Mouse (Mus musculus) liver, adult 2 months (tissue): ENCODE results near the gene Gm20388. TPM values are rescaled to one million over a fixed set of nuclear protein-coding genes. Genes with fewer than 3 reads are reported as not detected.
A peak's percentile ranks its signal among the peaks of the same experiment; 100 is the strongest.

Experiments used
- DNase-seq: peaks from one replicate; pipeline ENCODE4 v3.0.0-alpha.2; 2011; ENCODE audit warnings: low read depth, low spot score; ENCODE audit errors: extremely low read depth
- H3K27ac ChIP-seq: fragments of 200-500 bp; replicated peaks from 2 replicates; pipeline ENCODE4 v1.5.1; 2012; ENCODE audit warnings: low read depth, mild to moderate bottlenecking, control low read depth, inconsistent platforms, low read length; ENCODE audit not compliant: insufficient read depth
- H3K27me3 ChIP-seq: fragments of 200-500 bp; 2 replicates; pipeline ENCODE4 v1.6.1; 2012; ENCODE audit warnings: mild to moderate bottlenecking, moderate library complexity, low read length, inconsistent platforms; ENCODE audit not compliant: control insufficient read depth, insufficient read depth
- H3K36me3 ChIP-seq: fragments of 200-500 bp; 2 replicates; pipeline ENCODE4 v1.6.1; 2012; ENCODE audit warnings: low read length, inconsistent platforms; ENCODE audit not compliant: control insufficient read depth, insufficient read depth
- H3K4me1 ChIP-seq: fragments of 200-500 bp; 2 replicates; pipeline ENCODE4 v1.6.1; 2011; ENCODE audit warnings: low read length; ENCODE audit not compliant: control insufficient read depth, insufficient read depth
- H3K4me3 ChIP-seq: fragments of 200-500 bp; 2 replicates; pipeline ENCODE4 v1.5.1; 2011; ENCODE audit warnings: low read depth, mild to moderate bottlenecking, control low read depth, low read length, moderate library complexity; ENCODE audit not compliant: insufficient read depth
- H3K79me2 ChIP-seq: fragments of 200-500 bp; 2 replicates; pipeline ENCODE4 v1.6.1; 2012; ENCODE audit warnings: inconsistent platforms, mild to moderate bottlenecking, low read length, moderate library complexity; ENCODE audit not compliant: control insufficient read depth, insufficient read depth
- H3K9ac ChIP-seq: fragments of 200-500 bp; 2 replicates; pipeline ENCODE4 v1.6.1; 2012; ENCODE audit warnings: low read depth, mild to moderate bottlenecking, control low read depth, inconsistent platforms, low read length
- CTCF ChIP-seq: fragments of 200-500 bp; IDR thresholded peaks from 2 replicates; pipeline ENCODE4 v1.5.1; 2011; ENCODE audit warnings: low read depth, low read length, control low read depth
- POLR2A ChIP-seq: fragments of 200-500 bp; IDR thresholded peaks from 2 replicates; pipeline ENCODE4 v1.6.1; 2011; ENCODE audit warnings: low read length, control low read depth; ENCODE audit not compliant: insufficient read depth; ENCODE audit errors: extremely low read depth
- WGBS: fragments of 180-500 bp; shearing (Covaris S2); methylation state at CpG from one replicate; pipeline ENCODE4 v1.1.7; 2018; 5-methylcytosine and 5-hydroxymethylcytosine counted together
- polyA plus RNA-seq: library from polyadenylated mRNA; depleted of rRNA; stranded (reverse); fragments of >200 nt; gene quantifications from 2 replicates; pipeline ENCODE4 v1.2.3, GENCODE M21; 2012
- total RNA-seq: library from RNA; depleted of rRNA; stranded (reverse); fragments of >200 nt; gene quantifications from 2 replicates; pipeline ENCODE4 v1.2.3, GENCODE M21; 2014

Gene Gm20388
- total and polyA plus RNA-seq, 2 experiments, result 6.4 to 19.9 TPM

DNA sequence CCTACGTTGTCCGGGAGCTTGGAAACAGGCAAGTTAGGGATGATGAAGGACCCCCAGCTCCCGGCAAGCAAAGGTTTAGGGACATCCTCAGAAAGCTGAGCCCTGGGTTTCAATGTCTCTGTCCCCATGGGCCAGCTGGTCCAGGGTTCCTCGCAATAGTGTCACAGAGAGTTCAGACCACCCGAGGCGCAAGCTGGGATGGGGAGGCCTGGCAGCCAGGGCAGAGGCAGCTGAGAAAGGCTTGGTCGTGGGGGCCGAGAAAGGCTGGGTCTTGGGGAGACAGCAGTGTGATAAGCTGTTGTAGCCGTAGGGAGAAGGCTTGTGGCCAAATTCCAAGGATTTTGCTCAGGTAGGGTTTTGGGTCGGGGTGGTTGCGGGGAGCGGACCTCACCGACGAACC, 949.2 kb downstream of the Gm20388 start:
- DNase-seq, result no peak
- H3K79me2 ChIP-seq, result no peaks in the 10 kb centered on the region
- TF ChIP-seq POLR2A (no peak), CTCF (no peak)
- no peaks in the 10 kb centered on the region for H3K36me3 ChIP-seq
- peaks cover 2% of the 10 kb centered on the region; the same call in 1 of the 2 replicates for H3K27me3 ChIP-seq
- H3K4me1 ChIP-seq, result no peaks in the 10 kb centered on the region
- no peak overlapping the region for H3K27ac ChIP-seq
- H3K9ac ChIP-seq, result no peak overlapping the region
- 75% methylated on average over 14 of the region's 14 CpGs for WGBS
- no peak overlapping the region for H3K4me3 ChIP-seq

DNA sequence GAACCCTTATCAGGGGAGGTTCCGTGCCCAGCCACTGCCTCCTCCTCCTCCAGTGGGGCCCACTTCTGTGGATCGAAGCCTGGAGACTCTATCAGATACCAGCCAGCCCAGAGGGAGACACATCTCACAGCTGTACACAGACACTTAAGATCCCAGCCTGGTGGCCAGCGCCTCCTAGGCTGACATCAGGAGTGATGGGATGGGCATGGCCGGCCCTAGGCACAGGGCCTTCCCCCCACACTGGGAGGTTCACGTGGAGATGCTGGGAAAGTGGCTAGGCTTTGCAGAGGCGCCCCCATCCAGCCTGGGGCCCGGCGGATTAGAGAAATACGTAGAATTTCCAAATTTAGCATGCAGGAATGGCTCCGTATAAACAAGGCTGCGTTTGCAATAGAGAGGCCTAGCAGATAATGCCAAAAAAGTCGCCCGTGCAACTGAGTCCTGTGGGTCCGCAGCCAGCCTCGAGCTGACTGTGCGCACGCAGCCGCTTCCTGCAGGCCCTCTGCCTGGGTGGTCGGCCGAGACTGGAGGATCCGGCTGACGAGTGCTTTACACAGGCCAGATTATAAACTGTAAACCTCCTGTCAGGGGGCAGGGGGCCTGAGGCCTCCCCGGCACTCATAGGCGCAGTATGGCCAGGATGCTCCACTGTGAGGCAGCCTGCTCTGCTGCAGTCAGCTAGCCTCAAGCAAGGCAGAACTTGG, 949.9 kb downstream of the Gm20388 start:
- Histone ChIP-seq H3K79me2 (no peaks in the 10 kb centered on the region), H3K27me3 (peaks cover 2% of the 10 kb centered on the region; the same call in 1 of the 2 replicates), H3K9ac (no peak overlapping the region), H3K4me1 (no peaks in the 10 kb centered on the region), H3K4me3 (no peak overlapping the region), H3K27ac (no peak overlapping the region), H3K36me3 (no peaks in the 10 kb centered on the region)
- TF ChIP-seq CTCF, result no peak
- TF ChIP-seq POLR2A, result no peak
- WGBS, result 71% methylated on average over 24 of the region's 24 CpGs
- peak; percentile 3 for DNase-seq

- H3K4me1 ChIP-seq, result no peaks in the 10 kb centered on the region
- H3K4me3 ChIP-seq, result no peak overlapping the region
- no peaks in the 10 kb centered on the region for H3K79me2 ChIP-seq
- DNase-seq, result no peak
- H3K9ac ChIP-seq, result no peak overlapping the region
- 83% methylated on average over 4 of the region's 4 CpGs for WGBS
- no peaks in the 10 kb centered on the region for H3K36me3 ChIP-seq
- TF ChIP-seq POLR2A (no peak), CTCF (no peak)
- no peaks in the 10 kb centered on the region; the same call in 1 of the 2 replicates for H3K27me3 ChIP-seq
- H3K27ac ChIP-seq, result no peak overlapping the region
These were observed 953.0 kb downstream of the Gm20388 start for GRCm38 (mm10) chr8:120863683-120864082.

GRCm38 (mm10) chr8:120867386-120867785, 956.7 kb downstream of the Gm20388 start:
- TF ChIP-seq POLR2A, result no peak
- no peak for TF ChIP-seq CTCF
- no peak overlapping the region for H3K9ac ChIP-seq
- no peaks in the 10 kb centered on the region for H3K4me1 ChIP-seq
- WGBS, result 67% methylated on average over 6 of the region's 6 CpGs
- no peaks in the 10 kb centered on the region for H3K36me3 ChIP-seq
- H3K27me3 ChIP-seq, result no peaks in the 10 kb centered on the region; the same call in 1 of the 2 replicates
- H3K4me3 ChIP-seq, result no peak overlapping the region
- no peaks in the 10 kb centered on the region for H3K79me2 ChIP-seq
- DNase-seq, result no peak
- H3K27ac ChIP-seq, result no peak overlapping the region

- Histone ChIP-seq H3K36me3 (no peaks in the 10 kb centered on the region), H3K9ac (no peak overlapping the region), H3K4me3 (no peak overlapping the region), H3K79me2 (no peaks in the 10 kb centered on the region), H3K27me3 (no peaks in the 10 kb centered on the region), H3K27ac (no peak overlapping the region), H3K4me1 (no peaks in the 10 kb centered on the region)
- WGBS, result 85% methylated on average over 6 of the region's 6 CpGs
- TF ChIP-seq POLR2A (no peak), CTCF (no peak)
- no peak for DNase-seq
These were observed 962.0 kb downstream of the Gm20388 start for GRCm38 (mm10) chr8:120872661-120873060.
